16 mouse cellular contexts compared by ENCODE assay signal in the genomic region with DNA sequence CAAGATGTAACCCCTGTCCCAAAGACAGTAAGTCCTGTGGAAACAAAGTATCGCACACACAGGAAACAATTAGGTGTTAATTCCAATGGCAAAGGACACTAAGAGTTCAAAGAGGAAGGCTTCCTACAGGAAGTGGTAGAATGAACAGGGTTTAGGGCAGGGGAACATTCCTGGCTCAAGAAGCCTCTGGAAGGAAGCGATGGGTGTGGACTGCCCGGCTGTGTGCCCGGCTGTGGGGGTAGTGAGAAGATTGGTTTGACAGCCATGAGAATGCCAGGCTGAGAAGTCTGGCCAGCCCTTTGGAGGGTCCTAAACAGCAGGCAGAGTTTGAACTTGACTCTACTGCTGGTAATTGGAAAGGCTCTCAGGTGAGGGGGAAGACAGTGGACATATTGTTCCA. TPM values are rescaled to one million over a fixed set of nuclear protein-coding genes. Genes with fewer than 3 reads are reported as not detected.
"Had no signal": no experiment of that assay in that cellular context is flagged by ENCODE, and none has a peak within 500 bp of the region (broad histone marks: within the 10 kb centered on the region; RNA-seq: fewer than 3 reads in every experiment).

No protein-coding gene starts in this region.

- ATAC-seq: midbrain, embryonic 15.5 days had no signal

- H3K9ac ChIP-seq: liver, embryonic 14.5 days; midbrain, embryonic 15.5 days; neural tube, embryonic 13.5 days had no signal

- H3K27me3 ChIP-seq: midbrain, embryonic 15.5 days; neural tube, embryonic 13.5 days had no signal

- H3K4me2 ChIP-seq: midbrain, embryonic 11.5 days; midbrain, embryonic 15.5 days; neural tube, embryonic 13.5 days had no signal

- H3K9me3 ChIP-seq: megakaryocyte, embryonic 14.5 days; midbrain, embryonic 15.5 days; neural tube, embryonic 13.5 days had no signal

- DNase-seq: kidney, adult 11 months; kidney, adult 9 months; kidney, postnatal 4 days; liver; retina, postnatal 1 day; right cerebral cortex, postnatal 14 days; thymus, postnatal 36 days had no signal

- H3K4me3 ChIP-seq: layer of hippocampus, adult 2 months; megakaryocyte, embryonic 14.5 days; midbrain, embryonic 15.5 days; neural tube, embryonic 13.5 days had no signal

- H3K27ac ChIP-seq: kidney, postnatal 0 days; layer of hippocampus, adult 2 months; liver, embryonic 14.5 days; macrophage; midbrain, embryonic 15.5 days; neural tube, embryonic 13.5 days had no signal

RNA-seq across cellular contexts. Expression of a gene that starts 15.1 kb away (rescaled TPM):
- total RNA-seq: monocyte, adult 5-6 weeks had no signal
